ENCODE assay signal across 18 mouse cellular contexts in the genomic region with DNA sequence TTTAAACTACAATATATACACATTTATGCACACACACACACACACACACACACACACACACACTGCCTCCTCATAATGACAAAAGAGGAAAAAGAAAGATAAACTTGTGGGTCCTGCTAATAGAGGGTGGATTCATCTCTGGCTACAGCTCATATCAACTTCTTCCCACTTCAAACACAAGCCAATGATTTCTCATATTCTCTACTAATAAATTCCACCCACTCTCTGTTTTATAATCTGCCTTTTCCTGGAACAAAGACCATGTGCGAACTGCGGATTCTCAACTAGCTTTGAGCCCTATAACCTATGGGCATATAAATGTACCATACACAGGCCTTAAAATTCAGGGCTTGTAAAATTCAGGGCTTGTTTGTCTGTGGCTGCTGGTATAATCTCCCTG. TPM values are rescaled to one million over a fixed set of nuclear protein-coding genes. Genes with fewer than 3 reads are reported as not detected.
DNase-seq lines count a peak whose midpoint lies in the region; ATAC-seq lines count a peak whose summit lies in the region.
"Had no signal": no experiment of that assay in that cellular context is flagged by ENCODE, and none has a peak within 500 bp of the region (broad histone marks: within the 10 kb centered on the region; RNA-seq: fewer than 3 reads in every experiment).

No protein-coding gene starts in this region.

- H3K36me3 ChIP-seq in heart, embryonic 13.5 days: peaks cover 13% of the 10 kb centered on the region; the same call in 1 of the 2 replicates
- H3K36me3 ChIP-seq: forebrain, embryonic 15.5 days had no signal

- DNase-seq in heart, postnatal 4 days: no peak
- peak; percentile 33 for DNase-seq in layer of hippocampus, adult 9-11 months
- DNase-seq in layer of hippocampus, postnatal 36 days: no peak
- DNase-seq in kidney, adult 18-20 months: no peak
- DNase-seq: adrenal gland, adult 2 months; adrenal gland, postnatal 10 days; adrenal gland, postnatal 25 days; cerebellum, adult 11-12 months; cerebellum, adult 2 months; cerebellum, adult 9-10 months; cerebellum, postnatal 10 days; cerebellum, postnatal 25 days; forebrain, postnatal 0 days had no signal

- peaks cover 38% of the 10 kb centered on the region for H3K4me1 ChIP-seq in heart, embryonic 13.5 days

- no peaks in the 10 kb centered on the region for H3K9me3 ChIP-seq in heart, embryonic 13.5 days
- H3K9me3 ChIP-seq: embryonic facial prominence, embryonic 10.5 days; embryonic facial prominence, embryonic 12.5 days; forebrain, embryonic 13.5 days; forebrain, embryonic 15.5 days had no signal

- no peak for ATAC-seq in heart, embryonic 13.5 days (ENCODE audit: extremely low read depth, insufficient number of reproducible peaks, low FRiP score, low TSS enrichment)
- ATAC-seq: forebrain, embryonic 13.5 days; forebrain, embryonic 15.5 days; forebrain, postnatal 0 days had no signal

- WGBS in heart, embryonic 13.5 days: 87% methylated on average over 2 of the region's 2 CpGs

- H3K9ac ChIP-seq in heart, embryonic 13.5 days: 0 out of 2 replicates have a peak overlapping the region, but pooled peaks have one; percentile 7
- H3K9ac ChIP-seq: embryonic facial prominence, embryonic 12.5 days; forebrain, embryonic 13.5 days; forebrain, embryonic 15.5 days; forebrain, postnatal 0 days had no signal

- no peak overlapping the region for H3K27ac ChIP-seq in heart, embryonic 13.5 days (replicated peaks)
- H3K27ac ChIP-seq: embryonic facial prominence, embryonic 10.5 days; embryonic facial prominence, embryonic 12.5 days; forebrain, embryonic 13.5 days; forebrain, embryonic 15.5 days had no signal

- H3K4me3 ChIP-seq in heart, embryonic 13.5 days: no peak overlapping the region
- H3K4me3 ChIP-seq: embryonic facial prominence, embryonic 10.5 days; embryonic facial prominence, embryonic 12.5 days; forebrain, embryonic 13.5 days; forebrain, embryonic 15.5 days had no signal

- H3K27me3 ChIP-seq in heart, embryonic 13.5 days (replicated peaks): no peaks in the 10 kb centered on the region
- H3K27me3 ChIP-seq: embryonic facial prominence, embryonic 12.5 days; forebrain, embryonic 13.5 days; forebrain, embryonic 15.5 days had no signal

- H3K4me2 ChIP-seq in heart, embryonic 13.5 days: no peak overlapping the region
- H3K4me2 ChIP-seq: embryonic facial prominence, embryonic 12.5 days; forebrain, embryonic 13.5 days; forebrain, embryonic 15.5 days had no signal

RNA-seq across cellular contexts. Expression of gene Fnip2, which starts 53.3 kb away (rescaled TPM):
- 2.2 and 2.5 TPM in 2 replicates for polyA plus RNA-seq in heart, embryonic 13.5 days (2015; fragmentation: Nextera tagmentation; extraction: Ambion mirVana)
- 10 to 100 TPM; 17.8 to 19.4 TPM for total RNA-seq in heart, postnatal 4 days (2021)
- total RNA-seq in layer of hippocampus, postnatal 36 days (2021): 10 to 100 TPM; 21.6 to 26.8 TPM
